Mouse (Mus musculus): ENCODE results near the gene 4930516K23Rik.

Gene 4930516K23Rik

DNA sequence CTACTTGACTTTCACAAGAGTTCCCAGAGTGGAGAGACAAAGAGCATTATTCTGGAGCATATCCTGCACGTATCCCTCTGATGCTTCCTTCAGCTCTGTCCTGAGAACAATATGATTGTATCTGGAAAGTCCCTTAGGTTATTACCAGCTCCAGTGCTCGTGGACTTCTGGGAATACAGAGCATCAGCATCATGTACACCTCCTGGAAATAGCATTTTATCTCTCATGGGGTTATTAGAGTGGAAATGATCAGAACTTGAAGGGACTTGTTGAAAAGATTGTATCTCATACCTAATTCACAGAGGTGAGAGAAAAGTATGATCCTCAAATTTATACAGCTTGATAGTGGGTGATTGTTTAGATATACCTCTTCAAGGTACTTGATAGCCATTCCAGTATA lies at the start of gene 4930516K23Rik:
TSS of gene 4930516K23Rik (minus strand) at position 101 of the 400 bp plus-strand sequence.
- no peak for DNase-seq (ENCODE audit: low read depth in 2 of 2, low spot score in 2 of 2)

DNA sequence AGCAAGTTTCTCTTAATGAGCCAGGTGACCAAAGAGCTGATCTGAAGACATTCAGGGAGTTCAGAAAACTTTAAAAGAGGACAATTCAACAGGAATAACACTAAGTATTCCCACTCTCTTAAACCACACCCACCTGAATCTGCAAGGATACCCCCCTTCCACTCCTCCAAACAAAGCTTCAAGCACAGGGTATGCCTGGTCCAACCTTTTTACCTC lies 43.4 kb upstream of the 4930516K23Rik start, which contains the start of gene Olfr646:
TSS of gene Olfr646 (plus strand) at position 117 of the 216 bp plus-strand sequence.
- DNase-seq (ENCODE audit: low read depth in 2 of 2, low spot score in 2 of 2) = no peak

DNA sequence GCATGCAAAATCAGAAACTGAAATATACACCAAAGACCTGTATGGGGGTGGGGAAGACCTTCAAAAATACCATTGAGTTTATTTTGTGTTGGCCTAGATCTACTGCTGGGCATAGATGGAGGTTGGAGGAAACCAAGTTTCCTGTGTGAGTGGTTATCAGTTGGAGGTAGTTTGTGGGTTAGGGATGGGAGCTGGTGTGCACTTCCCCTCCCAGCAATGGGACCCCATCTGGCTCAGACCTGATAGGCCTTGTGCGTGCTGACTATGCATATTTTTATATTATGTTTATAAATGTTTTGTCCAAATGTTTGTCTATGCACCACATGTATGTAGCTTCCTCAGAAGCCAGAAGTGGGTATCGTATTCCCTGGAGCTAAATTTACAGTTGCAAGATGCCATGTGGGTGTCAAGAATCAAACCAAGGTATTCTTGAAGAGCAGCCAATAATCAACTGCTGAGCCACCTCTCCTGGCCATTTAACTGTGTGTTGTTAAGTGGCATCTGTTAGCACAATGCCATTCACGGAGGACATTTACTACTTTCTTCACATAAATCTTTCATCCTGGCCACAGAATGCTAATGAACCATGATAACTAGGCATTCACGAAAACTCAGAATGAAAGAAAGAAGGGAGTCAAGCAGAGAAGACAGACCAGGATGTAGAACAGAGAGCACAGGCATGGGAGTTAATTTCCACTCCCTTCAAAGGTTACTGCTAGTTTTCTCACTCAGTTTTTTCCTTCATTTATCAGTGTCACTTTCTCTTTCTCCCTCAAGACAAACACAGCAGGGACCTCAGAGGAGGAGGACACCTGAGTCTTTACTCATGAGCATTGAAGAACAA lies 42.9 kb upstream of the 4930516K23Rik start:
- DNase-seq (ENCODE audit: low read depth in 2 of 2, low spot score in 2 of 2) = no peak

DNA sequence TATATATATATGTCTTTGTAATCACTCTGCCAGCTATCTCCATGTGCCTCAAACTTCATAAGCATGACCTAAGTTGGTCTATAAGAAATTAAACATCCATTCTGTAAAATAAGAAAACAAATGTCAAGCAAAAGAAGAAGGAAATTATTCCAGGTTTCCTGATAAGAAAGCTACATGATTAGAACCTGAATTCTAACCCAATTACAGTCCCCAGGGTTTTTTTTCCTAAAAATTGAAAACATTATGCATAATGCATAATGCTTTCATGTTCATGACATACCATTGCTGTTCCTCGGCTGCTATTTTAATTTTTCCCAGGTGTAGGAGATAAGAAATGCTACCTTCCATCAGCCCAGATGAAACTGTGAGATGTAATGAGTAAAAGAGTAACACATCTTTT lies 24.1 kb upstream of the 4930516K23Rik start, which contains the start of gene Olfr645:
TSS of gene Olfr645 (minus strand) at position 101 of the 400 bp plus-strand sequence.
- no peak for DNase-seq (ENCODE audit: low read depth in 2 of 2, low spot score in 2 of 2)

DNA sequence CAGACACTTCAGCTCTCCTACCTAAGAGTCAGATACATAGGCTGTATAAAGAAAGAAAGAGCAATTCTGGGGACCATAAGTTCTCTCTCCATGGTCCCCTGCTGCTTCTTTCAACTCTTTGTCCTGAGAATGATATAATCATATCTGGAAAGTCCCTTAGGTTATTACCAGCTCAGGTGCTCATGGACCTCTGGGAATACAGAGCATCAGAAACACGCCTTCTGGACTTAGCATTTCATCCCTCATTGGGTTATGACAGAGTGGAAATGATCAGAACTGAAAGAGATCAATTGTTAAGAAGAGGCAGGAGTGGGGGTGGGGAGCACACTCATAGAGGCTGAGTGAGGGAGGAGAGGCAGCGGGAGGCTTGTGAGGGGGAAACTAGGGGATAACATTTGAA lies 10.5 kb upstream of the 4930516K23Rik start, which contains the start of gene Olfr644:
TSS of gene Olfr644 (minus strand) at position 101 of the 400 bp plus-strand sequence.
- no peak for DNase-seq (ENCODE audit: low read depth in 2 of 2, low spot score in 2 of 2)

DNA sequence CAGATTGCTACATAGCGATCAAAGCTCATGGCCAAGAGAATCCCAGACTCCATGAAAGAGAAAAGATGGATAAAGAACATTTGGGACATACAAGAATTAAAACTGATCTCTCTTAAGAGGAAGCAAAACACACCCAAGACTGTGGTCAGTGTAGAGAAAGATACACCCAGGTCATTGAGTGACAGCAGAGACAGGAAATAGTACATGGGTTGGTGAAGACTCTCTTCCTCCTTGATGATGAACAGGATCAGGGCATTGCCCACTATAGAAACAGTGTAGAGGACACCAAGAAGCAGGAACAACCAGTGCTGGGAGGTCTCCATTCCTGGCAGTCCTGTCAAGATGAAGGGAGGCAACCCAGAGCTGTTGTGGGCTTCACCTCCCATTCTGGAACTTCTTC lies 2.0 kb downstream of the 4930516K23Rik start:
- no peak for DNase-seq (ENCODE audit: low read depth in 2 of 2, low spot score in 2 of 2)

DNA sequence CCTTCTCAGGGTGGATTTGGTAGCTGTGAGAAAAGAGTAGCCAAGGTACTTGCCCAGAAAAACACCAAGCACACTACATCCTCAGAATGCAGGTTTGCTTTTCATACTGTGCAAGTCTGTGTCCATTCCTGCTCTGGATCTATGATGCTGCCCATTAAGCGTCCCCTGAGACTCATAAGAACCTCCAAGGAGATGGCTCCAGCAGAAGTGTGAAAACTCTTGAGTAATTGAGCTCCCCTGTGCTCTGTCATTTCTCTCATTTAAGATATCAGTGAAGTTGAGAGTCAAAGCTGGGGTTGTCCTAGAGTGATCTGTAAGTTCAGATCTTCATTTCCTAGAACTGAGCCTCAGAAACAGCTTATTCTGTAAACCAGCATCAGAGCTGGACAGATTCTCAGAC lies 8.7 kb downstream of the 4930516K23Rik start, which contains the start of gene Olfr642:
TSS of gene Olfr642 (minus strand) at position 101 of the 400 bp plus-strand sequence.
- no peak for DNase-seq (ENCODE audit: low read depth in 2 of 2, low spot score in 2 of 2)

DNA sequence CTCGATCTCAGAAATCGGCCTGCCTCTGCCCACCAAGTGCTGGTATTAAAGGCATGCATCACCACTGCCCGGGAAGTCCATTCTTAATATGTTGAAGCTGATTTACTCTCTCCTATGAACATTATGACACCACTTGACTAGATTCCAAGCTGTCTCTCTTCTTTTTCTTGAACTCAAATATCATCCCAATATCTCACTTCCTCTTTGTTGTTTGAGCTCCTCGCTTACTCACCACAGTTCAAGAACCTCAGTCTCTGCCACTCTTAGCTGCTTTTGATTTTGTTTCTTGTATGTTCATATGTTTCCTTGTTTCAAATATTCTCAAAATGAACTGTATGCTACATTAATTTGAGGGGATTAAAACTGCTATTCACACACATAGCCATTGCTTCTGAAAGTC lies 10.5 kb downstream of the 4930516K23Rik start:
- DNase-seq (ENCODE audit: low read depth in 2 of 2, low spot score in 2 of 2) = no peak

DNA sequence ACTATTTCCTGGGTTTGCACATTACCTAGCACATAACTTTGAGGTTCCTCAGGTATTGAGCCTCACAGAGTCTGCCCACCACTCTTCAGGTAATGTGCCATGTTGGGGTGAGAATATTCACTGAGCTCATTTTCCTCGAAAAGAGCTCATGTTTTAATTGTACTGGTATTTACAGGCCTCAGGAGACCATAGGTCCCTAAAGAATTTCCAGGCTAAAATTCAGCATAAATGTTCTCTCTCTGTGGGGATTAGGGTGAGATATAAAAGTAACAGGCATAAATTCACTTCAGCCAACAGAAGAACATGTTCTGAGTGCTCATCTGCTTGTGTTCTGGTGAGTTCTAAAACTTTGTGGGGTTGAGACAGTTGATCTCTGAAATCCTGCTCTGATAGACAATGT lies 26.1 kb downstream of the 4930516K23Rik start, which contains the start of gene Olfr641:
TSS of gene Olfr641 (plus strand) at position 301 of the 400 bp plus-strand sequence.
- DNase-seq (ENCODE audit: low read depth in 2 of 2, low spot score in 2 of 2) = no peak

DNA sequence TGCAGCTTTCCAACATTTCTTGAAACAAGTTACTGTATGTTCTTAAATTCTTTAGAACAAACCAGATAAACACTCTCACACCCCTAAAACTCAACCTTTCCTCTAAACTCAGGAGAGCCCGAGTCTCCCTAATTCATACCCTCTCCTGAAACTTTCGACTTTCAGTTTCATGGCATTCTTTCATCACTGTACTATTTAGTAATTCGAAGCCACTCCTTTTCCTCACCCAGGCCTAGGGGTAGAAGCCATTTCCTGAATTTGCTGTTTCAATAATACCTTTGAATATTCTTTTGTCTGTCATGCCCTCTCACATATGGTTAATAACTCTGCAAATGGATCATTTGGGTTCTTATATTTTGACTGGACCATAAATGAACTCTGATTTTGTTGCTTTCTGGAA lies 34.3 kb downstream of the 4930516K23Rik start:
- no peak for DNase-seq (ENCODE audit: low read depth in 2 of 2, low spot score in 2 of 2)

DNA sequence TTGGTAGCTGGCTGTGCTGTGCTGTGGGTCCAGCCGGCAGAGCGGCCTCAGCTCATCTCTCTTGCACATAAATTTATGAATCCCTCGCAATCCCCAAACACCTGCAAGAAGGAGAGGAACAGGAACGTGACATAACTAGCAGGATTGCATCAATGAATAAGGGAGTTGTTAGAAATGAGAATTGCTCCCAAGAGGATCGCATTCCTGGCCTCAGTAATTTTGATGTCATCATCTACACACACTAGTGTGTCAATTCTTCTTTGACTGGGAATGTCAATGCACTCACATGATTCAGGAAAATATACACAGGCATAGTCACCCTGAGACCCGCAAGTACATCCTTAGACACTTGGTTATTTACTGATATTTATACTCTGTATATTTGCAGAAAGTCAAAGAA lies 35.8 kb downstream of the 4930516K23Rik start, which contains the start of gene Olfr640:
TSS of gene Olfr640 (minus strand) at position 101 of the 400 bp plus-strand sequence.
- DNase-seq (ENCODE audit: low read depth in 2 of 2, low spot score in 2 of 2) = no peak

DNA sequence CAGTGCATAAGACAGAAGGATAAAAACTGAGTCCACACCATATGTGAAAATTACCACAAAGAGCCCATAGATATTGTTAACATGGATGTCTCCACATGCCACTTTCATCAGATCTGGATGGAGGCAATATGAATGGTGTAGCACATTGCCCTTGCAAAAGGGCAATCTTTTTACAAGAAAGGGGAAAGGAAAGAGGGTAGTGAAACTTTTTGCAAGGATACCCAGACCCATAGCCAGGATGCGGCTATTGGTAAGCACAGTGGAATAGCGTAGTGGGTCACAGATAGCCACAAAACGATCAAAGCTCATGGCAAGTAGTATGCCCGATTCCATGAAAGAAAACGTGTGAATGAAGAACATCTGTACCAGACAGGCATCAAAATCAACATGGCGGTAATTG lies 39.6 kb downstream of the 4930516K23Rik start:
- DNase-seq (ENCODE audit: low read depth in 2 of 2, low spot score in 2 of 2) = no peak

DNA sequence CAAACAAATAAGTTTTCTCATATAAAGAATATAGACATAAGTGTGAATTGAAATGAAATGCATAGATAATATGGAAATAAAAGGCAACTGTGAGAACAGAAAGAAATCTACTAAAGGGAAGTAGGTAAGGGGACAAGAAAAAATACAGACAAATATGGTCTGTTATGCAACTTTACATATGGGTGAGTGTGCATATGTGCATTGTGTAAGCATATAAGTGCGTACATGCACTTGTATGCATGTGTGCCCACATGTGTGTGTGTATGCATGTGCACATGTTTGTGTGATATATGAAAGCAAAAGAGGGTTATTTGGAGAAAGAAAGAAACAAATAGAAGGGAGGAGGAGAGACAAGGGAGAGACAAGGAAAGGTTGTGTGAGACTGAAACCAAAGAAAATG lies 42.3 kb downstream of the 4930516K23Rik start:
- no peak for DNase-seq (ENCODE audit: low read depth in 2 of 2, low spot score in 2 of 2)

DNA sequence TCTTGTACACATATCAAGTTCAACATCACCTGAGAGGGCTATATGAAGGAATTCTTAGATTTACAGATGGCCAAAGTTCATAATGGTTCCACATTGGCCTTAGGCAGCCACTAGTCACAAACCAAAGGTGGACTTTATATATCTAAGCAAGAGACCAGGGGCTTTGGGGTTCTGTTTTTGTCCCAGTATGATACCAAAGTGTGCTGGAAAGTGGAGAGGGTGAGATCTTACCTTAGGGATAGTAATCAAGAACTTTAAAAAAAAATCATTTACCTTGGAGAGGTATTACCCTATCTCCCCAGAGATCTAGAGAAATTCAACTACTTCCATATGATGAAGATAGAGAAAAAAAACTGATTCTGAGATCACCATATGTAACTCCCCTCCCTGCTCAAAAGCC lies 44.0 kb downstream of the 4930516K23Rik start, which contains the start of gene Olfr639:
TSS of gene Olfr639 (minus strand) at position 101 of the 400 bp plus-strand sequence.
- DNase-seq (ENCODE audit: low read depth in 2 of 2, low spot score in 2 of 2) = no peak
